Mouse (Mus musculus): ENCODE results near the gene Dnajc21. TPM values are rescaled to one million over a fixed set of nuclear protein-coding genes. Genes with fewer than 3 reads are reported as not detected.

Gene Dnajc21
- polyA plus RNA-seq, 1 experiment from 2014 or later, result 8.3 TPM

DNA sequence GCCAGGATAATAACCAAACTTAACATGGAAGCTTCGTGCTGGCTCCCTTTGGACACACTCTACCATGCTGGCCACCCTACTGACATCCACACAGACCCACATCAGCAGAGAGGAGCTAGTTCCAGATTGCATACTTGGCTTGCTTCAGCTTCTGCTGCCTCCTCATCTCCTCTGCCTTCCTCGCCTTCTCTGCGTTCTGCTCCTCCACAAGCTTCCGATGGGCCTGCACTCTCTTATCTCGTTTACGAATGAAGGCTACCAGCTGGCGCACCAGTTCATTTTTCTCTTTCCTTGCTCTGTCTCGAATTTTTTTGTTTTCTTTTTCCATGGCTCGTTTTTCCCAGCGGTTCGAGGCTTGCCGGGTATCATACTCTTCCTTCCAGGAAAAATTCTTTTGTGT is 9.3 kb downstream of the Dnajc21 start:
- no peak overlapping the region for H3K4me2 ChIP-seq (ENCODE audit: low read length)
- no peak overlapping the region for H3K9ac ChIP-seq (ENCODE audit: low read depth, low read length)

DNA sequence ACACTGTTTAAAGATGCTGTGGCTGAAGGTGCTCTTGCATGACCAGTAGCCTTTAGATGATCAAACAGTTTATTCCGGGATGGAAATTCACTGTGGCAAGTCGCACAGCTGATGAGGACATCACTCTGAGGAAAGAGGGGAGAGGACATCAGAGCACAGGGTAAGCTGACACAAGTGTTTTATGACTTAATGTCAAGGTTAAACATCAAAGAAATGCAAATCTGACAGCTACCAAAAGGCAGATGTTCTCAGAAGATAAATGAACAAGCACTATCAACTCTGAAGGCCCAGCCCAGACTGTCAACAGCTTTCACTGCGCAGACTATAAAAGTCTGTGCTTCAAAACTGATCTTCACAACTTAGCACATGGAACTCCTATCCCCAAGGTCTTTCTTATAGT is 23.2 kb downstream of the Dnajc21 start:
- Histone ChIP-seq H3K4me1 (ENCODE audit: control insufficient read depth, insufficient read depth, low read length) (no peaks in the 10 kb centered on the region), H3K4me2 (ENCODE audit: low read length) (no peak overlapping the region), H3K36me3 (ENCODE audit: control insufficient read depth, insufficient read depth, low read length) (peaks cover 22% of the 10 kb centered on the region), H3K9me3 (replicated peaks; ENCODE audit: control insufficient read depth, low read length, poor library complexity, severe bottlenecking) (no peaks in the 10 kb centered on the region), H3K9ac (ENCODE audit: low read depth, low read length) (no peak overlapping the region), H3K27me3 (ENCODE audit: control insufficient read depth, insufficient read depth, low read depth, low read length) (no peaks in the 10 kb centered on the region), H3K27ac (ENCODE audit: low read length) (no peak overlapping the region), H3K4me3 (ENCODE audit: low read depth, low read length) (no peak overlapping the region)
- no peak for ATAC-seq
- WGBS, result 83% methylated on average over 3 of the region's 3 CpGs

More for the DNA sequence above, 9.3 kb downstream of the Dnajc21 start:
- H3K4me3 ChIP-seq (ENCODE audit: low read depth, low read length), result no peak overlapping the region
- H3K36me3 ChIP-seq (ENCODE audit: control insufficient read depth, insufficient read depth, low read length), result peaks cover 16% of the 10 kb centered on the region
- H3K27me3 ChIP-seq (ENCODE audit: control insufficient read depth, insufficient read depth, low read depth, low read length), result no peaks in the 10 kb centered on the region
- H3K4me1 ChIP-seq (ENCODE audit: control insufficient read depth, insufficient read depth, low read length), result no peaks in the 10 kb centered on the region
- no peak for ATAC-seq
- WGBS, result 94% methylated on average over 12 of the region's 12 CpGs
- H3K9me3 ChIP-seq (replicated peaks; ENCODE audit: control insufficient read depth, low read length, poor library complexity, severe bottlenecking), result no peaks in the 10 kb centered on the region
- H3K27ac ChIP-seq (ENCODE audit: low read length), result no peak overlapping the region

DNA sequence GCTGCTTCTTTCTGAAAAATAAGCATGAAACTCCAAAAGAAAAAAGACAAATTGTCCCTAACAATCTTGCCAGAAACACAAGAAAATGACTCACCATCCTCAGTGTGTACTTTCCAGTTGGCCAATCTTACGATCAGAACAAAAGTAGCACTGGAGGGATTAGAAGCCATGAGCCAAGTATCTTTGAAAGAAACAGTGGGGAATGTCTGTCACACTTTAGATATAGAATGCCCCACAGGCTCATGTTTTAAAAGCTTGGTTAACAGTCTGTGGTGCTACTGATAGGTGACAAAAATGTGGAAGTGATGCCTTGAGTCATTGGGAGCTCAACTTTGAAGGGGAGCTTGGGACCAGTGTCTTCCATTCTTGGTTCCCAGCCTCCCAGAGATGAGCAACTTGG is 28.0 kb downstream of the Dnajc21 start:
- no peak overlapping the region for H3K27ac ChIP-seq (ENCODE audit: low read length)
- no peak for ATAC-seq
- H3K27me3 ChIP-seq (ENCODE audit: control insufficient read depth, insufficient read depth, low read depth, low read length), result no peaks in the 10 kb centered on the region
- H3K4me1 ChIP-seq (ENCODE audit: control insufficient read depth, insufficient read depth, low read length), result no peaks in the 10 kb centered on the region
- H3K9me3 ChIP-seq (replicated peaks; ENCODE audit: control insufficient read depth, low read length, poor library complexity, severe bottlenecking), result no peaks in the 10 kb centered on the region
- no peak overlapping the region for H3K4me2 ChIP-seq (ENCODE audit: low read length)
- WGBS, result 46% methylated on average over 1 of the region's 1 CpGs
- peaks cover 6% of the 10 kb centered on the region; the same call in 1 of the 2 replicates for H3K36me3 ChIP-seq (ENCODE audit: control insufficient read depth, insufficient read depth, low read length)
- H3K9ac ChIP-seq (ENCODE audit: low read depth, low read length), result no peak overlapping the region
- H3K4me3 ChIP-seq (ENCODE audit: low read depth, low read length), result no peak overlapping the region

DNA sequence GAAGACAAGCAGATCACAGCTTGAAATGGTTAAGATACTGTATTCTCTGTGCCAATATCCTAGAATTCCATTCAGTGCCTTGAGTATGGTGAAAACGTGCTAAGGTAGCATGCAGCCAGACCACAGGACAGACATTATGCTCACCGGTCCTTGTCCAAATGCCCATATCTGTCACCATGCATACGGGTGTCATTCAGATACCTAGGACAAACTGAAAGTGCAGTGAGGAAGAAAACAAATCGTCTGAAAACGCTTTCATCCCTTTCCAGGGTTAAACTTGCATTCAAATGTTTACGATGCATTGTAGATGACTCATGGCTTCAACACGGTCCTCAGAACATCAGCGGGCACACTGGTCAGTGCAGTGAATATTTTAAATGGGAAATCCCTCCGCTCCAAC is 28.8 kb downstream of the Dnajc21 start:
- Histone ChIP-seq H3K4me1 (ENCODE audit: control insufficient read depth, insufficient read depth, low read length) (no peaks in the 10 kb centered on the region), H3K36me3 (ENCODE audit: control insufficient read depth, insufficient read depth, low read length) (peaks cover 6% of the 10 kb centered on the region; the same call in 1 of the 2 replicates), H3K27ac (ENCODE audit: low read length) (no peak overlapping the region), H3K4me3 (ENCODE audit: low read depth, low read length) (no peak overlapping the region), H3K9me3 (replicated peaks; ENCODE audit: control insufficient read depth, low read length, poor library complexity, severe bottlenecking) (no peaks in the 10 kb centered on the region), H3K9ac (ENCODE audit: low read depth, low read length) (no peak overlapping the region), H3K27me3 (ENCODE audit: control insufficient read depth, insufficient read depth, low read depth, low read length) (no peaks in the 10 kb centered on the region), H3K4me2 (ENCODE audit: low read length) (no peak overlapping the region)
- 94% methylated on average over 9 of the region's 9 CpGs for WGBS
- no peak for ATAC-seq

DNA sequence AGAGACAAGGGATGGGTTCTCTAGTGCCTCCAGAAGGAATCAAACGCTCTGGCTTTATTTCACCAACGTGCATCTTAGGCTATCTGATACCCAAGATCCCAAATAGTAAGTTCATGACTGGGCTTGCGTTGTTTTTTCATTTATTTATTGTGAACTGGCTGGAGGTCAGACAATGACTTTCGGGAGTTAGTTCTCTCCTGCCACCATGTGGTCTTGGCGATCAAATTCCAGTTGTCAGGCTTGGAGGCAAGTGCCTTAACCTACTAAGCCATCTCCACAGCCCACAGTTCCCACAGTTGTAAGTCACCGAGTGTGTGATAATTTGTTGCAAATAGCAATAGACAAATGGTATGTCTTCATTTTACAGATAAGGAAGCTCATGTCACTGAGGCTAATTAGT is 30.4 kb downstream of the Dnajc21 start:
- Histone ChIP-seq H3K36me3 (ENCODE audit: control insufficient read depth, insufficient read depth, low read length) (0 out of 2 replicates have a peak, but pooled peaks cover under 1% of the 10 kb centered on the region), H3K4me1 (ENCODE audit: control insufficient read depth, insufficient read depth, low read length) (no peaks in the 10 kb centered on the region), H3K27me3 (ENCODE audit: control insufficient read depth, insufficient read depth, low read depth, low read length) (no peaks in the 10 kb centered on the region), H3K9ac (ENCODE audit: low read depth, low read length) (no peak overlapping the region), H3K9me3 (replicated peaks; ENCODE audit: control insufficient read depth, low read length, poor library complexity, severe bottlenecking) (no peaks in the 10 kb centered on the region), H3K4me3 (ENCODE audit: low read depth, low read length) (no peak overlapping the region), H3K27ac (ENCODE audit: low read length) (no peak overlapping the region), H3K4me2 (ENCODE audit: low read length) (no peak overlapping the region)
- WGBS, result 79% methylated on average over 6 of the region's 6 CpGs
- no peak for ATAC-seq

DNA sequence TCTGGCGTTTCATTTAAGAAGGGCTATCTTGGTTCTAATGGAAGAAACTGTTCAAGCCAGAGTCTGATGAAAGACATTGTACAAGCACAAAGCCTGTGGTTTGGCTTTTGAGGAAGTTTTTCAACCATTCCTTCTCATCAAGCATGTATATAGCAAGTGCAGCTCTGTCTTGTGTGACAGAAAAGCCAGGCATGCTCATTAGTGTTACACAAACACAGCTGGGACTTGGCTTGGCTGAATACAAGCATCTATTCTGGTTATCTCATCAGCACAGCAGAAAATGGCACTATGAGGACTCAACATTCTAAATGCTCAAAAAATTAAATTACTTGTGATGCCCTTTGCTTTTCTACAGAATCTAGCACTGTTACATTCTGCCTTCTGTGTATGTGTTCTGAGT is 33.4 kb downstream of the Dnajc21 start:
- Histone ChIP-seq H3K9me3 (replicated peaks; ENCODE audit: control insufficient read depth, low read length, poor library complexity, severe bottlenecking) (no peaks in the 10 kb centered on the region), H3K9ac (ENCODE audit: low read depth, low read length) (no peak overlapping the region), H3K4me2 (ENCODE audit: low read length) (no peak overlapping the region), H3K27me3 (ENCODE audit: control insufficient read depth, insufficient read depth, low read depth, low read length) (no peaks in the 10 kb centered on the region), H3K27ac (ENCODE audit: low read length) (no peak overlapping the region), H3K36me3 (ENCODE audit: control insufficient read depth, insufficient read depth, low read length) (no peaks in the 10 kb centered on the region), H3K4me3 (ENCODE audit: low read depth, low read length) (no peak overlapping the region), H3K4me1 (ENCODE audit: control insufficient read depth, insufficient read depth, low read length) (no peaks in the 10 kb centered on the region)
- no peak for ATAC-seq
- WGBS, result 85% methylated on average over 1 of the region's 1 CpGs

DNA sequence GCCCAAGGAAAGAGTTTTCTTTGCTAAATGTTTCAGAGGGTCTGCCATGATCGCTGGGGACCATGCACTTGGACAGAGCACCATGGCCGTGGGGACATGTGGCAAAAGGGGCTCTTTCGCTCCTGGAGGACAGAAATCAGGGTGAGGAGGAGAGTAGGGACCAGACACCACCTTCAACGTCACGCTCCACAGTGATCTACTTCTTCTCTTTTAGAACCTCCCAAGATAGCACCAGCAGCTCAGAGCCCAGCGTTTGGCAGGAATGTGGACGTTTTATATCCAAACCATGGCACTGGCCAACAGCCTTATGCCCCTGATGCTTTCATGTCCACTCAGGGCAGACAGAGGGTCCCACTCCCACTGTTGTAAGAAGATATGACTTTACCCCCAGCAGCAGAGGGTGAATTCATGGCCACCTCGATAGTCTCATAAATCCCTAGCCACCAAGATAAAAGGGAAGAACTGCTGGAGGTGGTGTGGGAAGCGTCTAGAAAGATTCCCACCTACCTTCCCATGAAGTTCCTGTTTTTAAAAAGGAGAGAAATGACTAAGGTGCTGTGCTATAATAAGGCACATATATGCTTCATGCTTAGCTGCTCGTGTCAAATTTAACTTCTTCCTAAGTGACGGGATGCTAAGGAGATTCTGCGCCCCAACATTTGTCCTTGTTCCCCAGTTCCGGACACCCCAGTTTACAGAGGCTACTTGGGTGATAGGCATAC is 43.6 kb downstream of the Dnajc21 start:
- no peaks in the 10 kb centered on the region for H3K27me3 ChIP-seq (ENCODE audit: control insufficient read depth, insufficient read depth, low read depth, low read length)
- H3K36me3 ChIP-seq (ENCODE audit: control insufficient read depth, insufficient read depth, low read length), result no peaks in the 10 kb centered on the region
- H3K4me3 ChIP-seq (ENCODE audit: low read depth, low read length), result no peak overlapping the region
- no peaks in the 10 kb centered on the region for H3K9me3 ChIP-seq (replicated peaks; ENCODE audit: control insufficient read depth, low read length, poor library complexity, severe bottlenecking)
- no peaks in the 10 kb centered on the region; the same call in 1 of the 2 replicates for H3K4me1 ChIP-seq (ENCODE audit: control insufficient read depth, insufficient read depth, low read length)
- no peak for ATAC-seq
- H3K27ac ChIP-seq (ENCODE audit: low read length), result no peak overlapping the region
- H3K9ac ChIP-seq (ENCODE audit: low read depth, low read length), result no peak overlapping the region
- 94% methylated on average over 13 of the region's 13 CpGs for WGBS
- no peak overlapping the region for H3K4me2 ChIP-seq (ENCODE audit: low read length)

DNA sequence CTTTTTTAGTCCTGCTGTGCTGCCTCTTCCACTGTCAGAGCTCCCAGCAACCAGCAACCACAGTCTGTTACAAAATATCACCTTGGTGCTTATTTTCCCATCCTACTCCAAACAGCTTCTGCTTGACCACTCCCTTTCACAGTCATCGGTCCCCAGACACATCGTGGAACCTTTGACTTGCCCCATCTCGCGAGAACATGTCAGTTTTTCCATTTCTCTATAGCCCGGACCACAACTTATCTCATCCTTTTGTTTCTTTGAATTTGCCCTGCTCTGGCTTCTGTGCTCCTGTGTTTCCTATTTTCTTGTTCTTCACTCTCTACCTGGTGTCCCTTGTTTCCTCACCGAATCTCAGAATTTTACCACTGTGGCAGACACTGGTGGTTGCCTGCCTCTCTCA is 44.2 kb downstream of the Dnajc21 start:
- H3K4me3 ChIP-seq (ENCODE audit: low read depth, low read length), result no peak overlapping the region
- H3K4me1 ChIP-seq (ENCODE audit: control insufficient read depth, insufficient read depth, low read length), result no peaks in the 10 kb centered on the region; the same call in 1 of the 2 replicates
- no peak overlapping the region for H3K9ac ChIP-seq (ENCODE audit: low read depth, low read length)
- H3K9me3 ChIP-seq (replicated peaks; ENCODE audit: control insufficient read depth, low read length, poor library complexity, severe bottlenecking), result no peaks in the 10 kb centered on the region
- ATAC-seq, result no peak
- H3K27me3 ChIP-seq (ENCODE audit: control insufficient read depth, insufficient read depth, low read depth, low read length), result no peaks in the 10 kb centered on the region
- 95% methylated on average over 6 of the region's 6 CpGs for WGBS
- no peak overlapping the region for H3K4me2 ChIP-seq (ENCODE audit: low read length)
- no peak overlapping the region for H3K27ac ChIP-seq (ENCODE audit: low read length)
- H3K36me3 ChIP-seq (ENCODE audit: control insufficient read depth, insufficient read depth, low read length), result no peaks in the 10 kb centered on the region

DNA sequence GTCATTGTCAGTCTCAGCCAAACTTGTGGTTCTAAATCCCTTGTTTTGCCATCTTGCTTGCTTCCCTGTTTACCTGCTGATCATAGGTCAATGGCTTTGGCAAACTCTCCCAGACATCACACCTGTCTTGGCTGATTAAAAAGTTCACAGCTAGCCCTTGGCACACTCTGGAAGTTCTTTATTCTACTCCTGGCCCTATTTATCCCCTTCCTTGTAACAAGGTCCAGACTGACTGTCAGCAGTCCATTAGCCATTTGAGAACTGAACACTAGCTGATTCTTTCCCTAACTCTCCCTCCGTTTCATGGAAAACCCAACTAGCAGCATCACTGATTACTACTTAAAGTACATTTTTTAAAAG is 48.6 kb downstream of the Dnajc21 start:
- Histone ChIP-seq H3K4me1 (ENCODE audit: control insufficient read depth, insufficient read depth, low read length) (no peaks in the 10 kb centered on the region; the same call in 1 of the 2 replicates), H3K9me3 (replicated peaks; ENCODE audit: control insufficient read depth, low read length, poor library complexity, severe bottlenecking) (no peaks in the 10 kb centered on the region), H3K36me3 (ENCODE audit: control insufficient read depth, insufficient read depth, low read length) (no peaks in the 10 kb centered on the region), H3K4me3 (ENCODE audit: low read depth, low read length) (no peak overlapping the region), H3K27me3 (ENCODE audit: control insufficient read depth, insufficient read depth, low read depth, low read length) (no peaks in the 10 kb centered on the region), H3K9ac (ENCODE audit: low read depth, low read length) (no peak overlapping the region), H3K4me2 (ENCODE audit: low read length) (no peak overlapping the region), H3K27ac (ENCODE audit: low read length) (no peak overlapping the region)
- no peak for ATAC-seq
- WGBS, result 30% methylated on average over 1 of the region's 1 CpGs
